Mouse (Mus musculus): Measurements from ENCODE around the gene Timp3.

GRCm38 (mm10) chr10:86279579-86280168, 20.5 kb upstream of the Timp3 start:
- no peak for TF ChIP-seq CTCF (IDR thresholded peaks at IDR 0.05)
- TF ChIP-seq POLR2A (IDR thresholded peaks at IDR 0.05; ENCODE audit: insufficient read depth, low read depth, low read length), result no peak

Data from heart, adult 2 months (tissue).